Mouse (Mus musculus): ENCODE results near the gene Scap.

- TF ChIP-seq CTCF (IDR thresholded peaks at IDR 0.05; ENCODE audit: low read depth, low read length) (no peak), POLR2A (IDR thresholded peaks at IDR 0.05; ENCODE audit: insufficient read depth, low read length) (no peak), EP300 (IDR thresholded peaks at IDR 0.05; ENCODE audit: insufficient read depth, low read depth, low read length) (no peak)
These were observed 12.1 kb downstream of the Scap start for GRCm38 (mm10) chr9:110345057-110345739.
